Mouse (Mus musculus) left cerebral cortex, adult 11 months (tissue): ENCODE measurements around the gene Ppip5k2.

Experiments used
- DNase-seq: peaks from one replicate; pipeline ENCODE4 v3.0.0; 2022; ENCODE audit warnings: low spot score

Ppip5k2 gene

GRCm38 (mm10) chr1:97754392-97754791 is 15.8 kb downstream of the Ppip5k2 start:
- no peak for DNase-seq

- DNase-seq, result no peak
Observed at GRCm38 (mm10) chr1:97753216-97753615, 17.0 kb downstream of the Ppip5k2 start.

GRCm38 (mm10) chr1:97748163-97748562 is 22.0 kb downstream of the Ppip5k2 start:
- no peak for DNase-seq

GRCm38 (mm10) chr1:97746261-97746660 is 23.9 kb downstream of the Ppip5k2 start:
- DNase-seq, result no peak

GRCm38 (mm10) chr1:97745712-97746111 is 24.5 kb downstream of the Ppip5k2 start:
- DNase-seq, result no peak

GRCm38 (mm10) chr1:97743063-97743462 is 27.1 kb downstream of the Ppip5k2 start:
- no peak for DNase-seq

- no peak for DNase-seq
Observed at GRCm38 (mm10) chr1:97729339-97729738, 40.9 kb downstream of the Ppip5k2 start.

GRCm38 (mm10) chr1:97726730-97727129 is 43.5 kb downstream of the Ppip5k2 start:
- DNase-seq, result no peak

GRCm38 (mm10) chr1:97718440-97718839 is 51.8 kb downstream of the Ppip5k2 start:
- DNase-seq, result no peak

GRCm38 (mm10) chr1:97714334-97714868 is 55.8 kb downstream of the Ppip5k2 start:
- no peak for DNase-seq

GRCm38 (mm10) chr1:97710520-97710919 is 59.7 kb downstream of the Ppip5k2 start:
- DNase-seq, result no peak

- no peak for DNase-seq
Observed at GRCm38 (mm10) chr1:97705389-97705788, 64.8 kb downstream of the Ppip5k2 start.

GRCm38 (mm10) chr1:97704646-97705045 is 65.6 kb downstream of the Ppip5k2 start:
- DNase-seq, result no peak

- DNase-seq, result no peak
Observed at GRCm38 (mm10) chr1:97698956-97699570, 71.1 kb downstream of the Ppip5k2 start.

- no peak for DNase-seq
Observed at GRCm38 (mm10) chr1:97697273-97697672, 72.9 kb downstream of the Ppip5k2 start.

- no peak for DNase-seq
Observed at GRCm38 (mm10) chr1:97693825-97694224, 76.4 kb downstream of the Ppip5k2 start.

GRCm38 (mm10) chr1:97688756-97689155 is 81.5 kb downstream of the Ppip5k2 start:
- DNase-seq, result no peak

- no peak for DNase-seq
Observed at GRCm38 (mm10) chr1:97676526-97677177, 93.6 kb downstream of the Ppip5k2 start.

GRCm38 (mm10) chr1:97676115-97676514 is 94.1 kb downstream of the Ppip5k2 start:
- DNase-seq, result no peak

GRCm38 (mm10) chr1:97672849-97673248 is 97.4 kb downstream of the Ppip5k2 start:
- no peak for DNase-seq

GRCm38 (mm10) chr1:97667288-97667687 is 102.9 kb downstream of the Ppip5k2 start:
- DNase-seq, result no peak

GRCm38 (mm10) chr1:97662324-97662723 is 107.9 kb downstream of the Ppip5k2 start:
- no peak for DNase-seq

GRCm38 (mm10) chr1:97661406-97662241 is 108.6 kb downstream of the Ppip5k2 start, which contains the start of gene D1Ertd622e:
Gene D1Ertd622e, minus strand, starts transcription at chr1:97662074.
- peak; percentile 73 for DNase-seq
